Mouse (Mus musculus) liver, postnatal 0 days (tissue): ENCODE data around the gene Ltc4s.

ENCODE experiments used
- CTCF ChIP-seq: sonication (generic); IDR thresholded peaks from 2 replicates; pipeline ENCODE4 v1.5.1; 2016; ENCODE audit warnings: antibody characterized with exemption, low read depth
- EP300 ChIP-seq: IDR thresholded peaks from 2 replicates; pipeline ENCODE4 v1.6.1; 2016; ENCODE audit warnings: antibody characterized with exemption, low read depth, mild to moderate bottlenecking

GRCm38 (mm10) chr11:50227736-50228135 is 10.7 kb downstream of the Ltc4s start:
- no peak for TF ChIP-seq CTCF
- no peak for TF ChIP-seq EP300
